8 mouse cellular contexts compared by ENCODE assay signal in genomic region chr19:46086337-46086736, GRCm38 (mm10). TPM values are rescaled to one million over a fixed set of nuclear protein-coding genes. Genes with fewer than 3 reads are reported as not detected.
DNase-seq lines count a peak whose midpoint lies in the region; ATAC-seq lines count a peak whose summit lies in the region.

No protein-coding gene starts in this region.

- no peak overlapping the region for H3K4me2 ChIP-seq in forebrain, embryonic 11.5 days (ENCODE audit: low read depth, low read length, severe bottlenecking)
- no peak overlapping the region for H3K4me2 ChIP-seq in forebrain, embryonic 12.5 days
- H3K4me2 ChIP-seq in neural tube, embryonic 11.5 days (ENCODE audit: low read depth), result no peak overlapping the region
- H3K4me2 ChIP-seq in neural tube, embryonic 15.5 days, result no peak overlapping the region
- no peak overlapping the region for H3K4me2 ChIP-seq in liver, embryonic 12.5 days

- H3K27ac ChIP-seq in forebrain, embryonic 11.5 days (ENCODE audit: low read depth, low read length), result no peak overlapping the region
- no peak overlapping the region for H3K27ac ChIP-seq in forebrain, embryonic 12.5 days
- no peak overlapping the region for H3K27ac ChIP-seq in neural tube, embryonic 11.5 days (ENCODE audit: low read depth, low read length)
- no peak overlapping the region for H3K27ac ChIP-seq in neural tube, embryonic 15.5 days (replicated peaks)
- H3K27ac ChIP-seq in liver, embryonic 12.5 days, result no peak overlapping the region

- no peak overlapping the region for H3K4me3 ChIP-seq in forebrain, embryonic 11.5 days (ENCODE audit: low read depth, low read length)
- no peak overlapping the region for H3K4me3 ChIP-seq in forebrain, embryonic 12.5 days (replicated peaks)
- no peak overlapping the region for H3K4me3 ChIP-seq in neural tube, embryonic 11.5 days (ENCODE audit: low read depth, low read length)
- no peak overlapping the region for H3K4me3 ChIP-seq in neural tube, embryonic 15.5 days (replicated peaks)
- H3K4me3 ChIP-seq in liver, embryonic 12.5 days, result no peak overlapping the region

- H3K27me3 ChIP-seq in forebrain, embryonic 11.5 days (ENCODE audit: control insufficient read depth, insufficient read depth, low read length), result no peaks in the 10 kb centered on the region
- no peaks in the 10 kb centered on the region for H3K27me3 ChIP-seq in forebrain, embryonic 12.5 days
- no peaks in the 10 kb centered on the region for H3K27me3 ChIP-seq in neural tube, embryonic 11.5 days (ENCODE audit: control insufficient read depth, insufficient read depth, low read length)
- no peaks in the 10 kb centered on the region for H3K27me3 ChIP-seq in neural tube, embryonic 15.5 days (replicated peaks)
- H3K27me3 ChIP-seq in liver, embryonic 12.5 days (replicated peaks), result no peaks in the 10 kb centered on the region

- H3K9me3 ChIP-seq in forebrain, embryonic 11.5 days (ENCODE audit: control insufficient read depth, low read length), result no peaks in the 10 kb centered on the region
- H3K9me3 ChIP-seq in forebrain, embryonic 12.5 days, result no peaks in the 10 kb centered on the region
- H3K9me3 ChIP-seq in neural tube, embryonic 11.5 days (ENCODE audit: control insufficient read depth, low read length), result no peaks in the 10 kb centered on the region
- H3K9me3 ChIP-seq in neural tube, embryonic 15.5 days (replicated peaks), result no peaks in the 10 kb centered on the region
- no peaks in the 10 kb centered on the region for H3K9me3 ChIP-seq in liver, embryonic 12.5 days (replicated peaks)

- no peak for ATAC-seq in forebrain, embryonic 11.5 days (replicated peaks; ENCODE audit: low FRiP score)
- no peak for ATAC-seq in forebrain, embryonic 12.5 days (ENCODE audit: low FRiP score)
- ATAC-seq in neural tube, embryonic 11.5 days (ENCODE audit: insufficient read depth, low FRiP score, low TSS enrichment), result no peak
- ATAC-seq in neural tube, embryonic 15.5 days (ENCODE audit: low FRiP score), result no peak
- ATAC-seq in hematopoietic stem cell, adult 5-6 weeks (replicated peaks in 1 of 2; ENCODE audit: insufficient read depth in 1 of 2, low FRiP score in 2 of 2, low TSS enrichment in 1 of 2, low read depth in 1 of 2, poor library complexity in 2 of 2, severe bottlenecking in 2 of 2), result peak; percentile 53 to 62; a peak in 3 of 4 replicates
- ATAC-seq in liver, embryonic 12.5 days, result 0 out of 2 replicates have a peak, but pooled peaks have one; percentile 27

- peaks cover 25% of the 10 kb centered on the region for H3K36me3 ChIP-seq in forebrain, embryonic 11.5 days (ENCODE audit: control insufficient read depth, insufficient read depth, low read length)
- peaks cover 44% of the 10 kb centered on the region for H3K36me3 ChIP-seq in forebrain, embryonic 12.5 days (replicated peaks)
- H3K36me3 ChIP-seq in neural tube, embryonic 11.5 days (ENCODE audit: control insufficient read depth, insufficient read depth, low read length), result peaks cover 25% of the 10 kb centered on the region
- peaks cover 43% of the 10 kb centered on the region for H3K36me3 ChIP-seq in neural tube, embryonic 15.5 days
- H3K36me3 ChIP-seq in liver, embryonic 12.5 days, result peaks cover 49% of the 10 kb centered on the region

- H3K9ac ChIP-seq in forebrain, embryonic 11.5 days (ENCODE audit: low read length), result no peak overlapping the region
- H3K9ac ChIP-seq in forebrain, embryonic 12.5 days, result no peak overlapping the region
- no peak overlapping the region for H3K9ac ChIP-seq in neural tube, embryonic 11.5 days (ENCODE audit: low read length)
- no peak overlapping the region for H3K9ac ChIP-seq in neural tube, embryonic 15.5 days (replicated peaks)
- H3K9ac ChIP-seq in liver, embryonic 12.5 days, result no peak overlapping the region

- peak; percentile 71 for DNase-seq in forebrain, embryonic 11.5 days (ENCODE audit: low spot score)
- DNase-seq in neural tube, embryonic 11.5 days (ENCODE audit: low spot score), result peak; percentile 59
- DNase-seq in c-Kit-positive CD71-positive TER-119-negative erythroid progenitor cells, embryonic 14.5 days (ENCODE audit: low read depth), result peak; percentile 77
- DNase-seq in right cerebral cortex, postnatal 25 days, result peak; percentile 30

- H3K4me1 ChIP-seq in forebrain, embryonic 11.5 days (replicated peaks; ENCODE audit: control insufficient read depth, insufficient read depth, low read length), result no peaks in the 10 kb centered on the region
- no peaks in the 10 kb centered on the region for H3K4me1 ChIP-seq in forebrain, embryonic 12.5 days
- no peaks in the 10 kb centered on the region for H3K4me1 ChIP-seq in neural tube, embryonic 11.5 days (ENCODE audit: control insufficient read depth, insufficient read depth, low read length)
- H3K4me1 ChIP-seq in neural tube, embryonic 15.5 days, result no peaks in the 10 kb centered on the region
- H3K4me1 ChIP-seq in liver, embryonic 12.5 days, result no peaks in the 10 kb centered on the region

- 56% methylated on average over 3 of the region's 3 CpGs for WGBS in forebrain, embryonic 11.5 days
- 53% methylated on average over 3 of the region's 3 CpGs for WGBS in forebrain, embryonic 12.5 days
- WGBS in neural tube, embryonic 11.5 days, result 56% methylated on average over 3 of the region's 3 CpGs
- 55% methylated on average over 3 of the region's 3 CpGs for WGBS in neural tube, embryonic 15.5 days
- WGBS in liver, embryonic 12.5 days (ENCODE audit: insufficient replicate concordance), result 35% methylated on average over 3 of the region's 3 CpGs

RNA-seq across cellular contexts. Expression of gene Nolc1, which starts 10.7 kb away (rescaled TPM):
- 132 and 133 TPM in 2 replicates for polyA plus RNA-seq in forebrain, embryonic 11.5 days (2014; fragmentation: Nextera tagmentation; extraction: Ambion mirVana)
- 117 and 118 TPM in 2 replicates for polyA plus RNA-seq in forebrain, embryonic 12.5 days (2016; fragmentation: Nextera tagmentation; extraction: Ambion mirVana)
- polyA plus RNA-seq in neural tube, embryonic 11.5 days (2014; fragmentation: Nextera tagmentation; extraction: Ambion mirVana), result 103 and 112 TPM in 2 replicates
- polyA plus RNA-seq in neural tube, embryonic 15.5 days (2015; fragmentation: Nextera tagmentation; extraction: Ambion mirVana), result 59.4 and 67.9 TPM in 2 replicates
- total RNA-seq in hematopoietic stem cell, adult 5-6 weeks (2017), result 105 and 177 TPM in 2 replicates
- polyA plus RNA-seq in liver, embryonic 12.5 days (2016; fragmentation: Nextera tagmentation; extraction: Ambion mirVana), result 136 and 147 TPM in 2 replicates

RNA-seq across cellular contexts. Expression of gene Ldb1, which starts 41.3 kb away (rescaled TPM):
- 104 and 108 TPM in 2 replicates for polyA plus RNA-seq in forebrain, embryonic 11.5 days (2014; fragmentation: Nextera tagmentation; extraction: Ambion mirVana)
- 138 and 139 TPM in 2 replicates for polyA plus RNA-seq in forebrain, embryonic 12.5 days (2016; fragmentation: Nextera tagmentation; extraction: Ambion mirVana)
- polyA plus RNA-seq in neural tube, embryonic 11.5 days (2014; fragmentation: Nextera tagmentation; extraction: Ambion mirVana), result 93.0 and 97.9 TPM in 2 replicates
- 93.4 and 93.9 TPM in 2 replicates for polyA plus RNA-seq in neural tube, embryonic 15.5 days (2015; fragmentation: Nextera tagmentation; extraction: Ambion mirVana)
- 184 and 203 TPM in 2 replicates for total RNA-seq in hematopoietic stem cell, adult 5-6 weeks (2017)
- polyA plus RNA-seq in liver, embryonic 12.5 days (2016; fragmentation: Nextera tagmentation; extraction: Ambion mirVana), result 53.2 and 53.4 TPM in 2 replicates

RNA-seq across cellular contexts. Expression of gene Pprc1, which starts 41.7 kb away (rescaled TPM):
- 60.7 and 61.3 TPM in 2 replicates for polyA plus RNA-seq in forebrain, embryonic 11.5 days (2014; fragmentation: Nextera tagmentation; extraction: Ambion mirVana)
- polyA plus RNA-seq in forebrain, embryonic 12.5 days (2016; fragmentation: Nextera tagmentation; extraction: Ambion mirVana), result 37.1 and 41.7 TPM in 2 replicates
- 42.2 and 46.1 TPM in 2 replicates for polyA plus RNA-seq in neural tube, embryonic 11.5 days (2014; fragmentation: Nextera tagmentation; extraction: Ambion mirVana)
- 16.1 and 24.0 TPM in 2 replicates for polyA plus RNA-seq in neural tube, embryonic 15.5 days (2015; fragmentation: Nextera tagmentation; extraction: Ambion mirVana)
- total RNA-seq in hematopoietic stem cell, adult 5-6 weeks (2017), result 21.3 and 24.6 TPM in 2 replicates
- 34.8 and 36.0 TPM in 2 replicates for polyA plus RNA-seq in liver, embryonic 12.5 days (2016; fragmentation: Nextera tagmentation; extraction: Ambion mirVana)

RNA-seq across cellular contexts. Expression of gene Elovl3, which starts 45.4 kb away (rescaled TPM):
- 0.13 and 0.23 TPM in 2 replicates for polyA plus RNA-seq in forebrain, embryonic 11.5 days (2014; fragmentation: Nextera tagmentation; extraction: Ambion mirVana)
- polyA plus RNA-seq in forebrain, embryonic 12.5 days (2016; fragmentation: Nextera tagmentation; extraction: Ambion mirVana), result not detected in 2 replicates
- 0.20 TPM in 2 replicates for polyA plus RNA-seq in neural tube, embryonic 11.5 days (2014; fragmentation: Nextera tagmentation; extraction: Ambion mirVana)
- polyA plus RNA-seq in neural tube, embryonic 15.5 days (2015; fragmentation: Nextera tagmentation; extraction: Ambion mirVana), result 0.10 TPM in 1 of 2 replicates, not detected in the other
- 0.38 and 1.4 TPM in 2 replicates for total RNA-seq in hematopoietic stem cell, adult 5-6 weeks (2017)
- polyA plus RNA-seq in liver, embryonic 12.5 days (2016; fragmentation: Nextera tagmentation; extraction: Ambion mirVana), result not detected in 2 replicates

Comparison
In these comparisons a context has a peak if more than half of its experiments do, and no peak if none do; other contexts are left out.
1. ATAC-seq: peak in hematopoietic stem cell, adult 5-6 weeks (2 of 2) and liver, embryonic 12.5 days (single experiment); none in forebrain, embryonic 11.5 days (single experiment), forebrain, embryonic 12.5 days (single experiment), neural tube, embryonic 11.5 days (single experiment) and neural tube, embryonic 15.5 days (single experiment).
2. Peak in every context shown above with its lines, with median percentiles within 50 percentile points of each other: DNase-seq.